In the genomic region with DNA sequence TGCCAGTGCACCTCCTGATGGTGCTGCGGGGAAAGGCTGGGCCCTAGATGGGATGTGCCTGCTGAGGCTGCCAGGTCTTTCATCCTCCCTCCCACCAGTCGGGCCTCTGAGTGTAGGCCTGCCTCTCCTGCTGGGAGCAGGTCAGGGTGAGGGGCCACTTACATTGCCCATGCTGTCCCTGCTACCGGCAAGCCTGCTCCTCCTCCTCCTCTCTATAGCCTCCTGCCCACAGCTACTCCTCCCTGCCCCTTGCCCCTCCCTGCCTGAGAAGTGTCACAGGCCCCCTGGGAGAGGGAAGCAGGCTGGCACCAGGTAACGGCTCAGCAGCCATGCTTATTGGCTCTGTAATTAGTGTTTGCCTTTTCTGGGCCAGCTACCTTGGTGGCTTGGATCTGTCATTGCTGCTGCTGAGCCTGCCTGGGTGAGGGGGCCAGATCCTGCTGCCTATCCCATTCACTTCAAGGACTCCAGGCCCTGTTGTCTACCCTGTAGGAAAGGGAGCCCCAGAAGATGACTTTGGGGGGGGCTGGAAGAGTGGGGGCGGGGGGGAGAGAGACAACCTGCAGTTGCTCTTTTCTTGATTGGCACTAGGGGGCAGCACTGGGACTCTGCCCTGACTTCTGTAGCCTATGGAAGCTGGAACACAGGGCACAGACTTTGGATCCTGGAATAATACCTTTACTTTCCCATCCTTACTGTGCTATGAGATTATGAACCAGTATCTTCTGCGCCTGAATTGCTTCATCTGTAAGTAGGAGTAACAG, we compare ENCODE assay signal across 13 mouse cellular contexts. TPM values are rescaled to one million over a fixed set of nuclear protein-coding genes. Genes with fewer than 3 reads are reported as not detected.
A peak's percentile ranks its signal among the peaks of the same experiment; 100 is the strongest.
DNase-seq lines count a peak whose midpoint lies in the region; ATAC-seq and TF ChIP-seq lines count a peak whose summit lies in the region.
"Had no signal": no experiment of that assay in that cellular context is flagged by ENCODE, and none has a peak within 500 bp of the region (broad histone marks: within the 10 kb centered on the region; RNA-seq: fewer than 3 reads in every experiment).

No protein-coding gene starts in this region.

- H3K9ac ChIP-seq in heart, postnatal 0 days (replicated peaks; ENCODE audit: low read depth, low read length) = no peak overlapping the region
- no peak overlapping the region for H3K9ac ChIP-seq in midbrain, embryonic 11.5 days (ENCODE audit: low read length)
- H3K9ac ChIP-seq in midbrain, embryonic 15.5 days = no peak overlapping the region
- H3K9ac ChIP-seq in hindbrain, embryonic 12.5 days = no peak overlapping the region
- H3K9ac ChIP-seq: heart, embryonic 12.5 days had no signal

- no peak overlapping the region for H3K4me3 ChIP-seq in heart, postnatal 0 days (ENCODE audit: low read depth, low read length)
- no peak overlapping the region for H3K4me3 ChIP-seq in midbrain, embryonic 11.5 days (ENCODE audit: low read depth, low read length)
- no peak overlapping the region for H3K4me3 ChIP-seq in midbrain, embryonic 15.5 days
- H3K4me3 ChIP-seq in small intestine, adult 2 months (ENCODE audit: low read depth, low read length) = no peak overlapping the region
- H3K4me3 ChIP-seq in hindbrain, embryonic 12.5 days = no peak overlapping the region
- H3K4me3 ChIP-seq in midbrain, embryonic 10.5 days = no peak overlapping the region
- H3K4me3 ChIP-seq: heart, embryonic 12.5 days had no signal

- H3K36me3 ChIP-seq in heart, postnatal 0 days (replicated peaks; ENCODE audit: control insufficient read depth, insufficient read depth, low read length) = no peaks in the 10 kb centered on the region
- no peaks in the 10 kb centered on the region for H3K36me3 ChIP-seq in midbrain, embryonic 11.5 days (ENCODE audit: control insufficient read depth, insufficient read depth, low read length)
- no peaks in the 10 kb centered on the region for H3K36me3 ChIP-seq in midbrain, embryonic 15.5 days (replicated peaks)
- no peaks in the 10 kb centered on the region for H3K36me3 ChIP-seq in small intestine, adult 2 months (ENCODE audit: control insufficient read depth, insufficient read depth, low read length)
- H3K36me3 ChIP-seq in hindbrain, embryonic 12.5 days = no peaks in the 10 kb centered on the region
- no peaks in the 10 kb centered on the region for H3K36me3 ChIP-seq in midbrain, embryonic 10.5 days
- H3K36me3 ChIP-seq: heart, embryonic 12.5 days had no signal

- intact Hi-C loops in heart, postnatal 36 days (cut with DNase I) = no loop called here

- H3K4me2 ChIP-seq in heart, postnatal 0 days (ENCODE audit: low read depth, low read length) = no peak overlapping the region
- H3K4me2 ChIP-seq in midbrain, embryonic 11.5 days = no peak overlapping the region
- no peak overlapping the region for H3K4me2 ChIP-seq in midbrain, embryonic 15.5 days
- no peak overlapping the region for H3K4me2 ChIP-seq in hindbrain, embryonic 12.5 days (replicated peaks)
- H3K4me2 ChIP-seq: heart, embryonic 12.5 days had no signal

- H3K27ac ChIP-seq in heart, postnatal 0 days (ENCODE audit: low read depth) = no peak overlapping the region
- H3K27ac ChIP-seq in midbrain, embryonic 11.5 days (ENCODE audit: low read depth, low read length) = no peak overlapping the region
- no peak overlapping the region for H3K27ac ChIP-seq in midbrain, embryonic 15.5 days
- no peak overlapping the region; the same call in 1 of the 2 replicates for H3K27ac ChIP-seq in small intestine, adult 2 months (ENCODE audit: insufficient read depth, low read depth, low read length)
- no peak overlapping the region for H3K27ac ChIP-seq in hindbrain, embryonic 12.5 days
- H3K27ac ChIP-seq in midbrain, embryonic 10.5 days (replicated peaks) = no peak overlapping the region

- no peak for TF ChIP-seq POLR2A in small intestine, adult 2 months (IDR thresholded peaks at IDR 0.05; ENCODE audit: low read depth, low read length)

- H3K9me3 ChIP-seq in heart, postnatal 0 days (replicated peaks; ENCODE audit: control insufficient read depth, low read length) = no peaks in the 10 kb centered on the region
- H3K9me3 ChIP-seq in midbrain, embryonic 11.5 days (ENCODE audit: control insufficient read depth, low read length) = no peaks in the 10 kb centered on the region
- H3K9me3 ChIP-seq in midbrain, embryonic 15.5 days = no peaks in the 10 kb centered on the region
- no peaks in the 10 kb centered on the region for H3K9me3 ChIP-seq in hindbrain, embryonic 12.5 days (replicated peaks)
- H3K9me3 ChIP-seq in midbrain, embryonic 10.5 days (replicated peaks) = no peaks in the 10 kb centered on the region
- H3K9me3 ChIP-seq: heart, embryonic 12.5 days had no signal

- 52% methylated on average over 6 of the region's 6 CpGs for WGBS in heart, postnatal 0 days
- 33% methylated on average over 6 of the region's 6 CpGs for WGBS in midbrain, embryonic 11.5 days
- 37% methylated on average over 6 of the region's 6 CpGs for WGBS in midbrain, embryonic 15.5 days
- WGBS in small intestine, adult 2 months = 53% methylated on average over 6 of the region's 6 CpGs
- 25% methylated on average over 6 of the region's 6 CpGs for WGBS in hindbrain, embryonic 12.5 days
- 29% methylated on average over 6 of the region's 6 CpGs for WGBS in midbrain, embryonic 10.5 days

- DNase-seq in heart, postnatal 0 days (ENCODE audit: low spot score) = no peak
- no peak for DNase-seq in heart, postnatal 36 days
- DNase-seq in midbrain, embryonic 11.5 days (ENCODE audit: low spot score, missing footprints) = peak; percentile 80
- DNase-seq in T-cell, adult 2 months (ENCODE audit: low spot score) = peak; percentile 28
- DNase-seq in midbrain, embryonic 10.5 days (ENCODE audit: low spot score) = no peak
- DNase-seq: kidney, adult 11 months; right cerebral cortex, postnatal 25 days had no signal

- H3K27me3 ChIP-seq in heart, postnatal 0 days (ENCODE audit: control insufficient read depth, insufficient read depth, low read length) = peaks cover 46% of the 10 kb centered on the region
- H3K27me3 ChIP-seq in midbrain, embryonic 11.5 days (ENCODE audit: control insufficient read depth, insufficient read depth, low read length) = peaks cover 44% of the 10 kb centered on the region
- H3K27me3 ChIP-seq in midbrain, embryonic 15.5 days (replicated peaks) = peaks cover 54% of the 10 kb centered on the region
- no peaks in the 10 kb centered on the region for H3K27me3 ChIP-seq in small intestine, adult 2 months (ENCODE audit: control insufficient read depth, insufficient read depth, low read length)
- H3K27me3 ChIP-seq in hindbrain, embryonic 12.5 days = peaks cover 83% of the 10 kb centered on the region
- peaks cover 94% of the 10 kb centered on the region for H3K27me3 ChIP-seq in midbrain, embryonic 10.5 days (ENCODE audit: low read depth, poor library complexity, severe bottlenecking)

- H3K4me1 ChIP-seq in heart, postnatal 0 days (ENCODE audit: control insufficient read depth, insufficient read depth) = peaks cover 9% of the 10 kb centered on the region
- H3K4me1 ChIP-seq in midbrain, embryonic 11.5 days (ENCODE audit: control insufficient read depth, insufficient read depth, low read length) = peaks cover 5% of the 10 kb centered on the region
- peaks cover 13% of the 10 kb centered on the region for H3K4me1 ChIP-seq in midbrain, embryonic 15.5 days
- H3K4me1 ChIP-seq in small intestine, adult 2 months (ENCODE audit: control insufficient read depth, insufficient read depth, insufficient read length, low read length) = peaks cover 48% of the 10 kb centered on the region
- peaks cover 28% of the 10 kb centered on the region for H3K4me1 ChIP-seq in hindbrain, embryonic 12.5 days
- H3K4me1 ChIP-seq in midbrain, embryonic 10.5 days = peaks cover 32% of the 10 kb centered on the region

- peak; percentile 52 for TF ChIP-seq CTCF in heart, postnatal 0 days (IDR thresholded peaks at IDR 0.05; ENCODE audit: low read depth)
- TF ChIP-seq CTCF in small intestine, adult 2 months (IDR thresholded peaks at IDR 0.05; ENCODE audit: extremely low read depth, insufficient read length, insufficient replicate concordance, low read depth, low read length) = peak; percentile 70; the same call in 1 of the 2 replicates

- TF ChIP-seq EP300 in heart, postnatal 0 days (IDR thresholded peaks at IDR 0.05; ENCODE audit: low read depth) = no peak

- no peak for ATAC-seq in heart, postnatal 0 days (ENCODE audit: insufficient read depth, low read depth)
- no peak for ATAC-seq in midbrain, embryonic 11.5 days (ENCODE audit: low FRiP score)
- ATAC-seq in midbrain, embryonic 15.5 days (replicated peaks) = no peak
- ATAC-seq in hindbrain, embryonic 12.5 days (ENCODE audit: low FRiP score) = no peak
- ATAC-seq: activated CD4-positive, CD25-positive, alpha-beta regulatory T cell, adult 4 months had no signal

RNA-seq across cellular contexts. Expression of a gene that starts 15.9 kb away (rescaled TPM):
- total RNA-seq in heart, postnatal 0 days (2014; rRNA removed; ENCODE audit: low replicate concordance) = 0.34 and 0.97 TPM in 2 replicates
- polyA plus RNA-seq in heart, postnatal 0 days (2015; fragmentation: Nextera tagmentation; extraction: Ambion mirVana) = 0.69 and 0.87 TPM in 2 replicates
- 1 to 10 TPM; 1.8 to 2.7 TPM for total RNA-seq in heart, postnatal 36 days (2021)
- polyA plus RNA-seq in midbrain, embryonic 11.5 days (2014; fragmentation: Nextera tagmentation; extraction: Ambion mirVana) = 0.33 and 0.61 TPM in 2 replicates
- 0.13 and 0.19 TPM in 2 replicates for polyA plus RNA-seq in midbrain, embryonic 15.5 days (2015; fragmentation: Nextera tagmentation; extraction: Ambion mirVana)
- 124 and 572 TPM in 2 replicates for polyA plus RNA-seq in small intestine, adult 2 months (2012; rRNA removed)
- 0.82 and 2.3 TPM in 2 replicates for polyA plus RNA-seq in hindbrain, embryonic 12.5 days (2016; fragmentation: Nextera tagmentation; extraction: Ambion mirVana)
- 0.94 and 1.4 TPM in 2 replicates for polyA plus RNA-seq in midbrain, embryonic 10.5 days (2016; fragmentation: Nextera tagmentation; extraction: Ambion mirVana)

RNA-seq across cellular contexts. Expression of a gene that starts 20.6 kb away (rescaled TPM):
- total RNA-seq in heart, postnatal 0 days (2014; rRNA removed; ENCODE audit: low replicate concordance) = 0.89 TPM in 1 of 2 replicates, not detected in the other
- polyA plus RNA-seq in heart, postnatal 0 days (2015; fragmentation: Nextera tagmentation; extraction: Ambion mirVana) = 0.75 and 1.2 TPM in 2 replicates
- total RNA-seq in heart, postnatal 36 days (2021) = 1 to 10 TPM in 1 of 2 experiments, under 1 TPM in 1; 0.81 to 3.2 TPM
- 0.28 and 0.31 TPM in 2 replicates for polyA plus RNA-seq in midbrain, embryonic 11.5 days (2014; fragmentation: Nextera tagmentation; extraction: Ambion mirVana)
- 0.80 and 1.0 TPM in 2 replicates for polyA plus RNA-seq in midbrain, embryonic 15.5 days (2015; fragmentation: Nextera tagmentation; extraction: Ambion mirVana)
- 1.9 and 3.8 TPM in 2 replicates for polyA plus RNA-seq in small intestine, adult 2 months (2012; rRNA removed)
- polyA plus RNA-seq in hindbrain, embryonic 12.5 days (2016; fragmentation: Nextera tagmentation; extraction: Ambion mirVana) = 0.59 and 0.74 TPM in 2 replicates
- 0.47 and 1.0 TPM in 2 replicates for polyA plus RNA-seq in midbrain, embryonic 10.5 days (2016; fragmentation: Nextera tagmentation; extraction: Ambion mirVana)
- polyA plus RNA-seq: forebrain, embryonic 11.5 days had no signal

RNA-seq across cellular contexts. Expression of a gene that starts 22.4 kb away (rescaled TPM):
- not detected in 2 replicates for total RNA-seq in heart, postnatal 0 days (2014; rRNA removed; ENCODE audit: low replicate concordance)
- polyA plus RNA-seq in heart, postnatal 0 days (2015; fragmentation: Nextera tagmentation; extraction: Ambion mirVana) = not detected in 2 replicates
- total RNA-seq in heart, postnatal 36 days (2021) = not detected
- polyA plus RNA-seq in midbrain, embryonic 11.5 days (2014; fragmentation: Nextera tagmentation; extraction: Ambion mirVana) = 1.0 and 1.4 TPM in 2 replicates
- not detected in 2 replicates for polyA plus RNA-seq in midbrain, embryonic 15.5 days (2015; fragmentation: Nextera tagmentation; extraction: Ambion mirVana)
- polyA plus RNA-seq in small intestine, adult 2 months (2012; rRNA removed) = 8.3 and 51.7 TPM in 2 replicates
- 2.4 and 2.9 TPM in 2 replicates for polyA plus RNA-seq in hindbrain, embryonic 12.5 days (2016; fragmentation: Nextera tagmentation; extraction: Ambion mirVana)
- 0.79 and 1.3 TPM in 2 replicates for polyA plus RNA-seq in midbrain, embryonic 10.5 days (2016; fragmentation: Nextera tagmentation; extraction: Ambion mirVana)
- polyA plus RNA-seq: activated CD4-positive, CD25-positive, alpha-beta regulatory T cell, adult 4 months; forebrain, embryonic 11.5 days; heart, embryonic 12.5 days had no signal

RNA-seq across cellular contexts. Expression of a gene that starts 41.6 kb away (rescaled TPM):
- 17.9 and 39.5 TPM in 2 replicates for total RNA-seq in heart, postnatal 0 days (2014; rRNA removed; ENCODE audit: low replicate concordance)
- 68.8 and 73.5 TPM in 2 replicates for polyA plus RNA-seq in heart, postnatal 0 days (2015; fragmentation: Nextera tagmentation; extraction: Ambion mirVana)
- total RNA-seq in heart, postnatal 36 days (2021) = 10 to 100 TPM; 58.7 to 59.1 TPM
- polyA plus RNA-seq in midbrain, embryonic 11.5 days (2014; fragmentation: Nextera tagmentation; extraction: Ambion mirVana) = 92.5 and 93.5 TPM in 2 replicates
- polyA plus RNA-seq in midbrain, embryonic 15.5 days (2015; fragmentation: Nextera tagmentation; extraction: Ambion mirVana) = 409 and 418 TPM in 2 replicates
- 30.0 and 33.4 TPM in 2 replicates for polyA plus RNA-seq in small intestine, adult 2 months (2012; rRNA removed)
- 128 and 132 TPM in 2 replicates for polyA plus RNA-seq in hindbrain, embryonic 12.5 days (2016; fragmentation: Nextera tagmentation; extraction: Ambion mirVana)
- 85.7 and 99.7 TPM in 2 replicates for polyA plus RNA-seq in midbrain, embryonic 10.5 days (2016; fragmentation: Nextera tagmentation; extraction: Ambion mirVana)

Comparison
In these comparisons a context has a peak if more than half of its experiments do, and no peak if none do; other contexts are left out.
1. DNase-seq: peak in midbrain, embryonic 11.5 days (single experiment) and T-cell, adult 2 months (single experiment); none in heart, postnatal 0 days (single experiment), heart, postnatal 36 days (0 of 2) and midbrain, embryonic 10.5 days (single experiment).
2. RNA of a gene that starts 15.9 kb away (polyA plus RNA-seq): 124 to 572 TPM in small intestine, adult 2 months; 0.82 to 2.3 TPM in hindbrain, embryonic 12.5 days, 0.94 to 1.4 TPM in midbrain, embryonic 10.5 days, 0.69 to 0.87 TPM in heart, postnatal 0 days, 0.33 to 0.61 TPM in midbrain, embryonic 11.5 days and 0.13 to 0.19 TPM in midbrain, embryonic 15.5 days; every median in the first group is over 10 times any median in the second.